Mouse (Mus musculus): ENCODE measurements around the gene Ankrd12.

GRCm38 (mm10) chr17:65937671-65938070 lies 139.2 kb downstream of the Ankrd12 start:
- TF ChIP-seq POLR2A (IDR thresholded peaks at IDR 0.05; ENCODE audit: extremely low read depth, insufficient read depth, low read length) (no peak), CTCF (IDR thresholded peaks at IDR 0.05; ENCODE audit: extremely low read depth, insufficient read depth, low read length) (no peak)

Data from cortical plate, adult 2 months (tissue).